Mouse (Mus musculus) sigmoid colon, adult 10 weeks (tissue): Measurements from ENCODE around the gene Gm3149. TPM values are rescaled to one million over a fixed set of nuclear protein-coding genes. Genes with fewer than 3 reads are reported as not detected.

ENCODE experiments used
- polyA plus RNA-seq: library from polyadenylated mRNA; stranded (reverse); fragments of 350-450 nt; fragmentation: Illumina TruSeq; extraction: RNeasy Lipid Tissue Mini Kit (QIAGEN cat#74804); gene quantifications from one replicate; pipeline ENCODE4 v1.2.3, GENCODE M21; 2014; ENCODE audit warnings: low read depth, low replicate concordance

Gene Gm3149
- not detected for polyA plus RNA-seq

GRCm38 (mm10) chr14:4316983-4317382 lies at the start of gene Gm3149:
TSS of gene Gm3149 (plus strand) at chr14:4317283.

GRCm38 (mm10) chr14:4334476-4335080 lies 17.5 kb downstream of the Gm3149 start, which contains the start of gene 2610042L04Rik:
TSS of gene 2610042L04Rik (plus strand) at chr14:4334763.

Other genes starting within 250 kb of the Gm3149 start
- not detected for gene Gm3115, start 233.2 kb upstream of the Gm3149 start, polyA plus RNA-seq
- gene Gm8108, start 206.8 kb upstream of the Gm3149 start, polyA plus RNA-seq: not detected
- gene Gm3127, start 152.3 kb upstream of the Gm3149 start, polyA plus RNA-seq: not detected
- 0.22 TPM for gene Gm2974, start 134.7 kb upstream of the Gm3149 start, polyA plus RNA-seq
- not detected for gene Gm3138, start 67.7 kb upstream of the Gm3149 start, polyA plus RNA-seq
- not detected for gene 2610042L04Rik, start 17.5 kb downstream of the Gm3149 start, polyA plus RNA-seq
- gene Gm3159, start 80.2 kb downstream of the Gm3149 start, polyA plus RNA-seq: not detected
- gene Gm3164, start 98.2 kb downstream of the Gm3149 start, polyA plus RNA-seq: 0.88 TPM
- 3.5 TPM for gene Gm3173, start 113.7 kb downstream of the Gm3149 start, polyA plus RNA-seq
- not detected for gene Gm3182, start 164.5 kb downstream of the Gm3149 start, polyA plus RNA-seq
- gene Gm3047, start 238.1 kb downstream of the Gm3149 start, polyA plus RNA-seq: not detected